Mouse (Mus musculus) hematopoietic stem cell, adult 5-6 weeks (primary cell): ENCODE data around the gene Tmem179. TPM values are rescaled to one million over a fixed set of nuclear protein-coding genes. Genes with fewer than 3 reads are reported as not detected.

Experiments used
- ATAC-seq, 2 experiments: fragments of 125-278 bp in 1 of 2; replicated peaks in 1 of 2; 2 replicates each; pipeline ENCODE4 v1.8.0; 2016 to 2017; ENCODE audit warnings: inconsistent platforms in 2 of 2, mild to moderate bottlenecking in 2 of 2, moderate number of reproducible peaks in 2 of 2, low read depth in 1 of 2, moderate TSS enrichment in 1 of 2; ENCODE audit not compliant: low FRiP score in 2 of 2, poor library complexity in 2 of 2, severe bottlenecking in 2 of 2, insufficient read depth in 1 of 2, low TSS enrichment in 1 of 2
- total RNA-seq: library from RNA; stranded (forward); fragments of 172-1452, 232-1000 nt; gene quantifications from 2 replicates; pipeline ENCODE4 v1.2.3, GENCODE M21; 2017

The Tmem179 gene
- total RNA-seq, 1 experiment from 2014 or later, result not detected

DNA sequence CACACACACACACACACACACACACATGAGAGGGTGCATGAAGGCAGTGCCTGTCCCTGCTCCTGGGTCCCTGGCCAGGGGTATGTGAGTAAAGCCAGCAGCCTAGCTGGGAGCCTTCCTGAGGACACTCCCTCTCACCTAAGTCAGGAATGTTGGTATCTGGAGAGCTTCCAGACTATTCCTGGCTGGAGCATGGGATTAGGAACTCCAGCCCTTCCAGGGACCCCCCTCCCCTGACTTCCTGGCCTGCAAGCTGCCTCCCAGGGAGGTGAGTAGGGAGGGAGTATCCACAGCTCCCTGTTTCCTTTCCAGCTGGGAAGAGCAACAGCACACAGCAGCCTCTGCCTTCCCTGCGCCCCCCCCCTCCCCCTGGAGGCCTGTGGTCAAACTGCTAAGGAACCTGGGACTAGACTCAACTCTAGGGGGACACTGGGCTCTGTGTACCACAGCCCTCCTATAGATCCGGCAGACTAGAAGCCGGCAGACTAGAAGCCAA is 26.1 kb downstream of the Tmem179 start:
- ATAC-seq, result no peak

DNA sequence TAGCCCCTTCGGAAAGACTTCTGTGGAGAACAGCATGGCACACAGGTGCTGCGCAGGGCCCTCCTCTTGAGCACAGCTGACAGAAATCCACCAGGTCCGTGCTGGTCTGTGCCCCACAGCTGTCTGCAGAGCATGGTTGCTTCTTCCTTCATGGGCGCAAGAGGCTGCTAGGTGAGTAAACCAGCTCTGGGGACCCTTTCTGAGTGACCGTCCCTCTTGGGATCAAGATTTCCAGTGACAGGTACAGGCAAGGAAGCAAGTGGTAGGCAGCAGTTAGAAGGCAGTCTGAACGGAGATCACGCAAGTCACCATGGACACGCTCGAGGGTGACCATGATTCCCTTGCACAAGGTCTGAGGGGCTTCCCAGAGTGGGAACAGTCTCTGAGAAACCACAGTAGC is 27.0 kb downstream of the Tmem179 start:
- ATAC-seq, result no peak

DNA sequence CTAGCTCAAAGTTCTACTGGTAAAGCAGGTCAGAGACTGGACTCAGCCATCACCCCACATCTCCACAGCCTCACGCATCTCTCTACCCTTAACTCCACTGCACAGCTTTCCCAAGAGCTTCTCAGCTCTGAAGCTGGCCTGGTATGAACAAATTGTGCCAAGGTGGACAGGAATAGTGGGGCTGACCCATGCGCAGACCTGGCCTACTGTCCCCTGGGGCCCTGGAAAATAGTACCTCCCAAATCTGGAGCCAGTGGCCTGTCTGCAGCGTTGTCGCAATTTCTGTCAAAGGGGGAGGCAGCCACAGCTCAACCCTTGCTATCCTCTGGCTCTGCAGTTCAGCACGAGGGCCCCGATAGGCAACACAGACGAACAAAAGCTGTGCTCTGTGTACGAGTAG is 27.4 kb downstream of the Tmem179 start, which contains the start of gene A530016L24Rik:
A530016L24Rik (plus strand) TSS at position 315 of the 400 bp plus-strand sequence.
- no peak for ATAC-seq

DNA sequence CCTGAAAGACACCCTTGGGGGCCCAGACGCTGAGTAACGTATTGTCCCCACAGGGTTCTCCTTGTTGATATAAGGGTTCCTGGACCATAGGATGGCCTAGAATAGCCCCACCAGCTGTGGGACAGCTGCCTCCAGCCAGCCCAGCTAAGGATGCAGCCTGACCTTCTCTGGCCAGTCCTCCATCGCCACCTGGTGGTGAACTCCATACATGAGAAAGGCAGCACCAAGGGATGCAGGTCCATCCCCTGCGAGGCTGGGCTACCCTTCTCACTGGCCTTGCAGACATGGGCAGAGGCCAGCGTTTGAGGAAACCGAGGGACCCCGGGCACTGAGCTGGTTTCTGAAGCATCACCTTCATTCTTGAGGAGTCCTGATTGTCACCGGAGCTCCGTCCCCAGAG is 42.8 kb downstream of the Tmem179 start:
- ATAC-seq, result peak; percentile 70 to 77

DNA sequence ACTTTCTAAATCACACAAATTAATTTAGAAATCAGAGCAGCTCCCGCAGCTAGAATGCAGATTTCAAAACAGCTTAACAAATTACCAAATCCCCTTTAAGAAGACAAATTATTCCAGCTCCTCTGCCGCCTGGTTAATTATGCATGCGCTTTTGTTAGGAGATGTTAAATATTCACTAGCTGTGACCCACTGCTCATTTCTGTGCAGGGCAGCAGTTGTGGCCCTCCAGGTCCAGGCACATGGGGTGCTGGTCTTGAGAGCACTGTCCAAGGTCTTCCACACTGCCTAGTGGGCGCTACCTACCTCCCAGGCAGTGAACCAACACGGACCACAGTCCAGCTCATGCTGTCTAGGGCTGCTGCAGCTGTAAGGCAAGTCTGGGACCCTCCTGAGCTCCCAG is 46.3 kb downstream of the Tmem179 start:
- ATAC-seq, result no peak

DNA sequence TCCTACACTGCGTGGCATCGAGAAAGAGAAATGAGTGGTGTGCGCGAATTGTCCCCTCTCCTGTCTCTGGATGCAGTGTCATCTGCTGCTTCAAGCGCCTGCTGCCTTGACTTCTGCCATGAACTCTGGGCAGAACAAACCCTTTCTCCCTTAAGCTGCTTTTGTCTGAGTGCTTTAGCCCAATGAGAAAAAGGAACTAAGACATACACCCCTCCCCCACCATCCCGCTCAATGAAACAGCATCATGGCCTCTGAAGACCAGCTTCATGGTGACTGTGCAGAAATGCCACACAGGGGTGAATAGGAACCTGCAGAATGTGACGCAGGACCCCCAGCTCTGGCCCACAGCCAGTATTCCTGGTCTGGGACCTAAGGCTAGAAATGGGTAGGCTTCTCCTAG is 47.2 kb downstream of the Tmem179 start:
- ATAC-seq, result 0 out of 4 replicates have a peak, but pooled peaks of 1 of the 2 experiments have one; percentile 33

DNA sequence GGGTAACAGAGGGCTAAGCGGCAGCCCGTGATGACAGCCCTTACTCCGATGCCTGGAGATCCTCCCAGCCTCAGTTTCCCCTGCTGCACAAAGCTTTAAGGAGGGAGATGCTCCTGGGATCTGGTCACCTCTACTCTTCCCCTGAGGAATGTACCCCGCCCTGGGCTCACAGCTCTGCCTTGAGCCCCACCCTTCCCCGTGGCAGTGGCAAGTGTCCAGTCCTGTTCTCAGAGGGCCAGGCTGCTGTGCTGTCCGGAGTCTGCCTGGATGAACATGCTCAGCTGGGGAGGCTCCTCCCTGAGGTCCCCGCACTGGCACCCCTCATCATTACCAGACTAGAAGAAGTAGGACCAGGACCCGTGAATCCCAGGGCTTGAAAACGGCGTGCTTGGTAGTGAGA is 49.2 kb downstream of the Tmem179 start:
- ATAC-seq, result no peak

DNA sequence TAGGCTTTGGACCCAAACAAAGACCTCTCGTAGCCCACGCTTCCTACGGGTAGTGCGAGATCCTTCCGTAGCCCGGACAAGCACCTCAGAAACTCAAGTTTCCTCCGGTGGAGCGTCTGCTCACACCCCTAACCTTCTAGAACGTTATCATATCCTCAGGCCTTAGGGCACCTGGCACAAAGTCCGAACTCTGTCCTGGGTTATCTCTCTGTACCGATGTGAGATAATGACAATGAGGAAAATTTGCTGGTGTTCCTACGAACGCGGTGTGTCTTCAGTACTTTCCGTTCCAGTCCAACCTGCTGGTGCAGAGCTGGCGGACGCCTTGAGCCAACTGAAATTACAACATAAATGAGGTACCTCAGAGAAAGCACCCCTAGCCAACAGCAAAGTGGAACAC is 50.6 kb downstream of the Tmem179 start:
- ATAC-seq, result no peak

DNA sequence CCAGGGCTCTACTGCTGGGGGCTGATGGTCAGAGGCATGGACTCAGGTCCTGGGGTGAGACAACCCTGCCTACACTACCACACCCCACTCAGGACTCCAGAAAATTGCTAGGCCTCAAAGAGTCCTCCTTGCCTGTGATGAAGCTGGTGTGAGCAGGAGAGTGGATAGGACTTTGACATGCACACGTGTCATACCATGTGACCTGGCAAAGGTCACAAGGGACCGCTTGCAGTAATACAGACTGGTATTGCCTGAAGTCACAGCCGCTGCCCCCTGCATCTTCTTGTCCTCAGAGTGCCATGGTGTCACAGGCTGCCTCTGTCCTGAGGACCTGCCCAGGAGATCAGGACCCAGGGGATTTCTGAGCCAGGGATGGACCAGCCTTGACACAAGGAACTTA is 52.0 kb downstream of the Tmem179 start:
- no peak for ATAC-seq

DNA sequence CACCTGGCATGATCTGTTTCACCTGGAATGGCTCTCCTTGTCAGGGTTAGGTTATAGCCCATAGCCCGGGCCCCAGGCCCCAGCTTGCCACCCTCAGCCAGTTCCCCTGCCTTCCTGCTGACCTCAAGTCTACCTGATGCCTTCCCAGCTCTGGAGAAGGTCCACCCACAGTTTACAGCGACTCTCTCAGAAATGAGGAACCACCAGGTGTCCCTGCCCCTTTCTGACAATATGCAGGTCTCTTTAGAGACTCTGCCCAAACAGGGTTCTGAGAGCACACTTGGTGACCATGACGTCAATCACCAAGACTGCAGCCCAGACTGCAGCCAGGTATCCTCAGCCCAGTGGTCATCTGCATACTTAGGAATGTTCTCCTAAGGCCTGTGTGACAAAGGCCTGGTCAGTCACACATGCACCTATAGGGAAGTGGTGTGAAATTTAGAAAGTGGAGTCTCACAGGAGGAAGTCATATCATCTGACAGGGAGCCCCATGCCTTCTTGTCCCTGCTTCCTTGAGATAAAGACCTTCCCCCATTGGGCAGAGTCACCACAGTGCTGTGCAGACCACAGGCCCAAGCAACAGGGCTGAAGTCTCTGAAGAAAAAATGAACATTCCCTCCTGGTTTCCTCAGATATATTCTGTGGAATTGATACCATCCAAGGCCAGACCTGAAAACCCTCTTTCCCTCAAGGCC is 52.6 kb downstream of the Tmem179 start:
- peak; percentile 74 to 80 for ATAC-seq

DNA sequence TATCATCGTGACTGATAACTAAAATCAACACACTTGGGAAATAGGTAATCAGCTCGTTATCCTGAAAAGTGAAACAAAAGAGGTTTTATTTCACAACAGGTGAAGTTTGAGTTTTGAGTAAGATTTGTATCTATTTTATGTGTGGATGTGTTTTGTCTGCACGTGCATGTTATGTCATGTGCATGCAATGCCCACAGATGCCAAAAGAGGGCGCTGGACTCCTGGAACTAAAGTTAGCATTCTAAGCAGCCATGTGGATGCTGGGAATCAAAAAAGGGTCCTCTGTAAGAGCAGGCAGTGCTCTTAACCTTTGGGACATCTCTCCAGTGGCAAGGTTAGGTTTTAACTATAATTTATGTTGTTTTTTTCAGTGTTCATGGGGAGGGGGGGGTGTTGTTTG is 53.3 kb downstream of the Tmem179 start:
- no peak for ATAC-seq

DNA sequence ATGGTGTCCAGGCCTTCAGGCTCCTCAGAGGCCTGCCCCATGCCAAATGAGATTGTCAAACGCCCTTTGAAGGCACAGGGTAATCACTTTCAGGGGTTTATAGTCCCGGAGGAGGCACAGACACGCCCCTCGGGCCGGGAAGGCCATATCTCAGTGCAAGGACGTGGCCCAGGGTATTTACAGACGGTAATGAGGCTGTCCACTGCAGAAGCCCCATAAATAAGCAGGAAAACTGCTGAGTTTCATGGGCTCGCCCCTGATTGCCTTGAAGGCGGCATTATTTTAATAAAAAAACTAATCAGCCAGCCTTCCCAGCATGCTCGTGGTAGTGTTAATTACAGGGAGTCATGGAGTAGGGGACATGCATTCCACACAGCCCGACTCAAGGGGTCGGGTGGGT is 54.1 kb downstream of the Tmem179 start:
- ATAC-seq, result no peak

DNA sequence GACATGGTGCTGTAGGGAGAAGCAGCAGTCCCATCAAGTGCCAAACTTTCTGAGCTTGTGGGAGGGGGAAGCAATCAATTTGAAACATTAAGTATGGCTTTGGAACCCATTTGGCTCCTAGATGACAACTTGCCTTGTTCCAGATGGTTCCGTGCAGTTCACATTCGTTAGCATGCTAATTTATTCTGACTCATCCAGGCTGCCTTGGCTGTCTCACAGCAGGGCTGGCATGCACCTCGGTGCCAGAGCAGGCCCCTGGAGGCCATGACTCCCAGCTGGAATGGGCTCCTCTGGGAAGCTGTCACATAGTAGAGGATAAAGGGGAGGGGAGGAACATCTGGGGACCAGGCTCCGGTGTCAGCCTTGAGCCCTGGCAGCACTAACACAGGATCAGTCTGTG is 58.7 kb downstream of the Tmem179 start:
- ATAC-seq, result no peak

DNA sequence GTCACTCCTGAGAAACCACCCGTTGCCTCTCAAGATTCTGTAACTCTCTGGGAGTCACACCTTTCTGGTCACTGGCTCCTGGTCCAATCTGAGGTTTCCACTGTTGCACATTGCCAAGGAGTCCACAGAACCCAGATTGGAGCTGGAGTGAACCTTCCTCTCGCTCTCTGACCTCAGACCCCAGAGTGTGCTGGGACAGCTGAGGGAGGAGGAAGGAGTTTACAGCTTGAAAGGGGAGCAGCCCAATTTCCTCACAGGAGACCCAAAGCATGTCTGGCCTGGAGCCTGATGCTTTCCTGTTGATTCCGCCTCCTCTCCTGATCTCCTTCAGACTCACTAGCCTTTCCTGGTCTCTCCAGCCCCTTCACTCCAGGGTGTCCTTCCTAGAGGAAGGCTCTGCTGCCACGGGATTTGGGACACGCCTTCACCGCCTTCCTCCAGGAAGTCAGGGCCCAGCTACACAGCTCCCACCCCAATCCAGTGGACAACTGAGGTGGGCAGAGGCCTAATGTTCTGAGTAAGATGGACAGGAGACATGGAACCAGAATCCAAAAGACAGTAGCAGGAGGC is 60.3 kb downstream of the Tmem179 start:
- ATAC-seq, result no peak

DNA sequence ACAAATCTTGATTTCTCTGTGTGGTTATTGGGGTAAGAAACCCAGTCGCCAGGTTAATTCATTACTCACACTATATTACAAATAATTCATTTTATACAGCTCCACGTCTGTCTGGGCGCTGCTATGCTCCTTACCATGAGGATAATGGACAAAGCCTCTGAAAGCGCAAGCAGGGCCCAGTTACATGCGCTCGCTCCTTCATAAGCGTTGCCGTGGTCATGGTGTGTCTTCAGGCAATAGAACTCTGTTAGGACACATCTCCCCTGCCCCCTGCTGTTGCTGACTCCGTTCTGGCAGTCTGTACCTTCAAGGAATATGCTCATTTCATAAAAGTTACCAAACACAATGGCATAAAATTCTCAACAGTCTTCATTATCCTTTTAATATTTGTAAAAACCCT is 64.7 kb downstream of the Tmem179 start:
- no peak for ATAC-seq

DNA sequence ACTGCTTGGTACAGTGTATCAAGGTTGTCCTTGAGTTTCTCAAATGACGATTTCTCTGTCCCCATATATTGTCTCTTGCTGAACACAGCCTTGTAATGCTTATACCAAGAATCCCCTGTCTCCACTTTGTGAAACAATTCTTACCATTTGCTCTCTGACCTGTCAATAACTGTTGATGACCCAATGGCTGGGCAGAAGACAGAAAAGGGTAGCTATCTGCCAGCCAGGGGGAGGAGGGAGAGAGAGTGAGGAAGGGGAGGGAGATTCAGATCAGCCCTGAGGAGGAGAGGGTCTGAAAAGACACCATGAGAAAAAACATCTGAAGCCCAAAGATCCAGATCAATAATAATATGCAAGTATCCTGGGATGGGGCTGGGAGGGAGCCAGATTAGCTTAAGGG is 65.2 kb downstream of the Tmem179 start:
- ATAC-seq, result no peak

DNA sequence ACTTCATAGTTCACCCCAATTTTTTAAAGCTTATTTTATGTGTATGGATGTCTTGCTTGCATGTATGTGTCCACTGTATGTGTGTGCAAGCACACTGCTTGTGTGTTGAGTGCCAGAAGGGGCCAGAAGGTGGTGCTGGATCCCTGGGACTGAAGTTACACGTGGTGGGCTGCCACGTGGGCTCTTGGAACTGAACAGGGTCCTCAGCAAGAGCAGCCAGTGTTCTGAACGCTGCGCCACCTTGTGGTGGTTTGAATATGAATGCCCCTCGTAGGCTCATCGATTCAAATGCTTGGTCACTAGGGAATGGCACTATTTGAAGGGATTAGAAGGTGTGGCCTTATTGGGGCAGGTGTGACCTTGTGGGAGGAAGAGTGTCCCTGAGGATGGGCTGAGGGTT is 65.7 kb downstream of the Tmem179 start:
- no peak; a peak in 1 of 4 replicates for ATAC-seq
